Mouse (Mus musculus): ENCODE measurements around the gene Ifi27.
"Not testable (repeated sequence)": the region's sequence is repeated elsewhere in the genome, so short reads cannot be mapped to it uniquely, and the experiment has no call there.

Ifi27 gene

GRCm38 (mm10) chr12:103453361-103453760 is 19.4 kb downstream of the Ifi27 start:
- no peak for DNase-seq (ENCODE audit: low spot score in 2 of 2)

- DNase-seq (ENCODE audit: low spot score in 2 of 2), result not testable (repeated sequence)
Measured at GRCm38 (mm10) chr12:103456727-103457126, 22.7 kb downstream of the Ifi27 start.

GRCm38 (mm10) chr12:103457140-103457539 is 23.1 kb downstream of the Ifi27 start, which contains the start of gene Ifi27l2b:
Ifi27l2b (minus strand) TSS chr12:103457223.
- no peak for DNase-seq (ENCODE audit: low spot score in 2 of 2)

GRCm38 (mm10) chr12:103474481-103474880 is 40.5 kb downstream of the Ifi27 start:
- no peak for DNase-seq (ENCODE audit: low spot score in 2 of 2)

- no peak for DNase-seq (ENCODE audit: low spot score in 2 of 2)
Measured at GRCm38 (mm10) chr12:103476779-103477389, 42.9 kb downstream of the Ifi27 start.

- DNase-seq (ENCODE audit: low spot score in 2 of 2), result no peak
Measured at GRCm38 (mm10) chr12:103477461-103478015, 43.5 kb downstream of the Ifi27 start.

GRCm38 (mm10) chr12:103481671-103482070 is 47.7 kb downstream of the Ifi27 start:
- DNase-seq (ENCODE audit: low spot score in 2 of 2), result no peak

GRCm38 (mm10) chr12:103482781-103483180 is 48.8 kb downstream of the Ifi27 start:
- DNase-seq (ENCODE audit: low spot score in 2 of 2), result no peak

- peak; percentile 13 to 56 for DNase-seq (ENCODE audit: low spot score in 2 of 2)
Measured at GRCm38 (mm10) chr12:103484200-103484972, 50.4 kb downstream of the Ifi27 start.

GRCm38 (mm10) chr12:103486726-103487125 is 52.7 kb downstream of the Ifi27 start:
- peak in 1 of 2 experiments; percentile 22 for DNase-seq (ENCODE audit: low spot score in 2 of 2)

GRCm38 (mm10) chr12:103487276-103487675 is 53.3 kb downstream of the Ifi27 start:
- DNase-seq (ENCODE audit: low spot score in 2 of 2), result no peak

GRCm38 (mm10) chr12:103487750-103488149 is 53.7 kb downstream of the Ifi27 start:
- no peak for DNase-seq (ENCODE audit: low spot score in 2 of 2)
